Mouse (Mus musculus) MEL (cell line): ENCODE results near the gene Polr1a. TPM values are rescaled to one million over a fixed set of nuclear protein-coding genes. Genes with fewer than 3 reads are reported as not detected.

Experiments
- DNase-seq: peaks from one replicate; pipeline ENCODE4 v3.0.0; 2011; ENCODE audit warnings: low read depth, low spot score
- H3K27ac ChIP-seq: 2 replicates; pipeline ENCODE4 v1.5.1; 2012; ENCODE audit warnings: low read depth, mild to moderate bottlenecking, control low read depth, low read length, moderate library complexity; ENCODE audit not compliant: control insufficient read depth
- H3K27me3 ChIP-seq, 2 experiments: fragments of 150-350 bp in 1 of 2; sonication (generic) in 1 of 2; 2 replicates each; pipeline ENCODE4 v1.6.1; 2012; ENCODE audit warnings: low read length in 2 of 2, mild to moderate bottlenecking in 2 of 2, improper control_type of control experiment in 1 of 2, moderate library complexity in 1 of 2; ENCODE audit not compliant: insufficient read depth in 2 of 2, control insufficient read depth in 1 of 2
- H3K36me3 ChIP-seq, 2 experiments: 2 replicates each; pipeline ENCODE4 v1.6.1; 2012 to 2014; ENCODE audit warnings: low read length in 2 of 2, improper control_type of control experiment in 1 of 2, inconsistent platforms in 1 of 2, mild to moderate bottlenecking in 1 of 2; ENCODE audit not compliant: insufficient read depth in 2 of 2, control insufficient read depth in 1 of 2
- H3K4me1 ChIP-seq, 2 experiments: fragments of 150-350 bp in 1 of 2; sonication (generic) in 1 of 2; 2 replicates each; pipeline ENCODE4 v1.6.1; 2012; ENCODE audit warnings: low read length in 2 of 2, improper control_type of control experiment in 1 of 2, mild to moderate bottlenecking in 1 of 2; ENCODE audit not compliant: insufficient read depth in 2 of 2, control insufficient read depth in 1 of 2
- H3K4me3 ChIP-seq, 2 experiments: fragments of 150-350 bp in 1 of 2; sonication (generic) in 1 of 2; 2 replicates each; pipeline ENCODE4 v1.5.1; 2012; ENCODE audit warnings: low read depth in 2 of 2, low read length in 2 of 2, mild to moderate bottlenecking in 2 of 2, moderate library complexity in 2 of 2, control low read depth in 1 of 2, improper control_type of control experiment in 1 of 2; ENCODE audit not compliant: control insufficient read depth in 1 of 2, insufficient read depth in 1 of 2
- H3K79me2 ChIP-seq: 2 replicates; pipeline ENCODE4 v1.6.1; 2012; ENCODE audit warnings: mild to moderate bottlenecking, low read length, moderate library complexity; ENCODE audit not compliant: control insufficient read depth, poor library complexity, insufficient read depth
- H3K9ac ChIP-seq: 2 replicates; pipeline ENCODE4 v1.6.1; 2012; ENCODE audit warnings: low read depth, mild to moderate bottlenecking, control low read depth, low read length, moderate library complexity; ENCODE audit not compliant: control insufficient read depth, poor library complexity, severe bottlenecking
- H3K9me3 ChIP-seq: fragments of 150-350 bp; sonication (generic); replicated peaks from 2 replicates; pipeline ENCODE4 v1.6.1; 2012; ENCODE audit warnings: mild to moderate bottlenecking, low read length, improper control_type of control experiment, moderate library complexity; ENCODE audit not compliant: insufficient read depth
- CHD1 ChIP-seq: IDR thresholded peaks from 2 replicates; pipeline ENCODE4 v1.6.1; 2012; ENCODE audit warnings: low read depth, mild to moderate bottlenecking, inconsistent platforms, low read length, improper control_type of control experiment
- CHD2 ChIP-seq: IDR thresholded peaks from 2 replicates; pipeline ENCODE4 v1.6.1; 2011; ENCODE audit warnings: low read length, improper control_type of control experiment
- CTCF ChIP-seq, 3 experiments: IDR thresholded peaks in 2 of 3; conservative IDR thresholded peaks in 1 of 3; 2 replicates each; pipeline ENCODE4 v1.5.1; 2011 to 2012; ENCODE audit warnings: low read length in 3 of 3, low read depth in 2 of 3, mild to moderate bottlenecking in 2 of 3, improper control_type of control experiment in 1 of 3, inconsistent platforms in 1 of 3, mixed read lengths in 1 of 3, moderate library complexity in 1 of 3; ENCODE audit not compliant: control insufficient read depth in 1 of 3, insufficient read depth in 1 of 3, poor library complexity in 1 of 3, severe bottlenecking in 1 of 3
- E2F4 ChIP-seq: IDR thresholded peaks from 2 replicates; pipeline ENCODE4 v1.6.1; 2011; ENCODE audit warnings: low read depth, low read length, improper control_type of control experiment, borderline replicate concordance
- EP300 ChIP-seq, 2 experiments: IDR thresholded peaks; 2 replicates each; pipeline ENCODE4 v1.6.1; 2011; ENCODE audit warnings: improper control_type of control experiment in 2 of 2, low read length in 2 of 2, low read depth in 1 of 2, mild to moderate bottlenecking in 1 of 2
- HCFC1 ChIP-seq: IDR thresholded peaks from 2 replicates; pipeline ENCODE4 v1.6.1; 2012; ENCODE audit warnings: low read depth, mild to moderate bottlenecking, inconsistent platforms, low read length, improper control_type of control experiment, moderate library complexity
- JUND ChIP-seq: IDR thresholded peaks from 2 replicates; pipeline ENCODE4 v1.6.1; 2011; ENCODE audit warnings: low read depth, mild to moderate bottlenecking, improper control_type of control experiment, low read length
- MAFK ChIP-seq: IDR thresholded peaks from 2 replicates; pipeline ENCODE4 v1.6.1; 2011; ENCODE audit warnings: low read depth, mild to moderate bottlenecking, low read length, improper control_type of control experiment, borderline replicate concordance
- MEF2A ChIP-seq: IDR thresholded peaks from 2 replicates; pipeline ENCODE4 v1.6.1; 2014; ENCODE audit warnings: low read depth, mild to moderate bottlenecking, inconsistent platforms, low read length, improper control_type of control experiment; ENCODE audit not compliant: poor library complexity, insufficient replicate concordance, severe bottlenecking; ENCODE audit errors: extremely low read depth
- NELFE ChIP-seq: IDR thresholded peaks from 2 replicates; pipeline ENCODE4 v1.6.1; 2011; ENCODE audit warnings: low read depth, low read length, improper control_type of control experiment
- NRF1 ChIP-seq: IDR thresholded peaks from 2 replicates; pipeline ENCODE4 v1.6.1; 2014; ENCODE audit warnings: low read depth, mild to moderate bottlenecking, inconsistent platforms, low read length, improper control_type of control experiment, moderate library complexity; ENCODE audit not compliant: poor library complexity, insufficient read depth, severe bottlenecking
- POLR2A ChIP-seq, 2 experiments: IDR thresholded peaks; 2 replicates each; pipeline ENCODE4 v1.6.1; 2011 to 2012; ENCODE audit warnings: low read length in 2 of 2, mild to moderate bottlenecking in 2 of 2, control low read depth in 1 of 2, improper control_type of control experiment in 1 of 2, low read depth in 1 of 2, moderate library complexity in 1 of 2; ENCODE audit not compliant: control insufficient read depth in 1 of 2, insufficient read depth in 1 of 2, poor library complexity in 1 of 2
- RAD21 ChIP-seq: IDR thresholded peaks from 2 replicates; pipeline ENCODE4 v1.6.1; 2011; ENCODE audit warnings: mild to moderate bottlenecking, low read depth, low read length, improper control_type of control experiment
- RCOR1 ChIP-seq: IDR thresholded peaks from 2 replicates; pipeline ENCODE4 v1.6.1; 2012; ENCODE audit warnings: low read depth, mild to moderate bottlenecking, inconsistent platforms, low read length, improper control_type of control experiment
- TAL1 ChIP-seq: IDR thresholded peaks from 2 replicates; pipeline ENCODE4 v1.6.1; 2012; ENCODE audit warnings: mild to moderate bottlenecking, inconsistent platforms, low read length, moderate library complexity, mixed read lengths
- USF1 ChIP-seq: IDR thresholded peaks from 2 replicates; pipeline ENCODE4 v1.6.1; 2014; ENCODE audit warnings: low read depth, mild to moderate bottlenecking, inconsistent platforms, low read length, improper control_type of control experiment, moderate library complexity
- ZKSCAN1 ChIP-seq: IDR thresholded peaks from 2 replicates; pipeline ENCODE4 v1.6.1; 2012; ENCODE audit warnings: low read depth, mild to moderate bottlenecking, inconsistent platforms, low read length, improper control_type of control experiment, moderate library complexity
- ZNF384 ChIP-seq: IDR thresholded peaks from 2 replicates; pipeline ENCODE4 v1.6.1; 2012; ENCODE audit warnings: low read depth, mild to moderate bottlenecking, inconsistent platforms, low read length, improper control_type of control experiment
- polyA plus RNA-seq, 2 experiments: library from polyadenylated mRNA; stranded (reverse) in 1 of 2; unstranded in 1 of 2; fragments of >175 nt in 1 of 2; fragments of >200 nt in 1 of 2; gene quantifications; 2 replicates each; pipeline versions ENCODE4 v1.2.1 to v1.2.4; 2012; ENCODE audit warnings: low replicate concordance in 2 of 2, low read depth in 1 of 2; ENCODE audit not compliant: insufficient read length in 2 of 2, insufficient read depth in 1 of 2, missing spikeins in 1 of 2
- total RNA-seq: library from RNA; depleted of rRNA; stranded (reverse); fragments of 300-350 nt; gene quantifications from 2 replicates; pipeline ENCODE4 v1.2.3, GENCODE M21; 2012

Polr1a gene
- total and polyA plus RNA-seq, 3 experiments, result 68.4 to 211 (median 105) TPM

DNA sequence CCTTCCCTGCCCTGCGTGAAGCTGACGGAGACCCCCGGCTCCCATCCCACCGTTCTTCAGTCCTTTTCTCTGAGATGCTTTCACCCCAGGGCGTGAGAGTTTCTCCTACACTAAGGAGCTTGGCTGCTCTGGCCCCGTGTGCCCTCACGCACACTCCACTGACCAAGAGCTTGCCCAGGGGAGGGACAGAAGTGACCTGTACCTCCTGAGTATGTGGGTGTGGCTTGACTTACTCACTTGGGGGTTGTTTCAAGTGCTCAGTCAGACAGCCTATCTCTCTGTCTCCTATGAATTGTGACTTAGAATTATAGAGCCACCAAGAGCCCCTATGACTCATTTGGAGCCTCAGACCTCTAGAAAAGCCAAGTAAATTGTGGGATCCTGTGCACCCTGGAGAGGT, 67.7 kb downstream of the Polr1a start:
- Histone ChIP-seq H3K27me3 (no peaks in the 10 kb centered on the region), H3K36me3 (peaks cover 0 to 9% of the 10 kb centered on the region in 2 experiments; a peak in 2 of 4 replicates), H3K9me3 (no peaks in the 10 kb centered on the region), H3K79me2 (no peaks in the 10 kb centered on the region), H3K9ac (no peak overlapping the region), H3K27ac (no peak overlapping the region), H3K4me3 (no peak overlapping the region), H3K4me1 (no peaks in the 10 kb centered on the region)
- DNase-seq, result no peak
- TF ChIP-seq NELFE (no peak), E2F4 (no peak), NRF1 (no peak), ZKSCAN1 (no peak), RAD21 (no peak), JUND (no peak)

DNA sequence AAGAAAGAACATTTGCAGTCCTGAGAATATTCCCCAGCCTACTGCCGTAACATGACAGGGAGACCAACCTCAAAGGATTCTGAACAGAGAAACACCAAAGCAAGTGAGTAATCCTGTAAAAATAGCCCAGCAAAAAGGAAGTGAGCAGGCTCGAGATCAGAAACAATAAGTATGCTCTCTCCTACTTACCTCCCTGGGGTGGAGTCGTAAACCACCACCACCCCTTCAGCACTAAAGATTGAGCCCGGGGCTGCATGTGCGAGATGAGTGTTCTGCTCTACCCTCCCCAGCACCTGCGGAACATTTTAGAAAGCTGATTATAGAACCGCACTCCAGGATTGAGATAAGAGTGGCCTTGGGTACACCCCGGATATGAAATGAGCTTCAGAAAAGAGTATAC, 71.3 kb downstream of the Polr1a start:
- Histone ChIP-seq H3K36me3 (peaks cover 0 to 3% of the 10 kb centered on the region in 2 experiments; a peak in 2 of 4 replicates), H3K4me3 (no peak overlapping the region), H3K9me3 (no peaks in the 10 kb centered on the region)
- DNase-seq, result no peak
- TF ChIP-seq ZNF384, result no peak
- TF ChIP-seq HCFC1, result no peak
- no peak for TF ChIP-seq ZKSCAN1
- TF ChIP-seq RAD21, result no peak
- no peak for TF ChIP-seq RCOR1
- TF ChIP-seq CHD1, result no peak
- no peak for TF ChIP-seq TAL1
- TF ChIP-seq USF1, result no peak
- TF ChIP-seq CHD2, result no peak
- TF ChIP-seq EP300 (IDR thresholded peaks at IDR 0.05; ENCODE audit: low read depth in 1 of 2, low read length in 2 of 2), result no peak
- no peak for TF ChIP-seq CTCF (IDR thresholded peaks at IDR 0.05 in 2 of 3, conservative IDR thresholded peaks at IDR 0.05 in 1 of 3; ENCODE audit: control insufficient read depth in 1 of 3, insufficient read depth in 1 of 3, low read depth in 2 of 3, low read length in 3 of 3, poor library complexity in 1 of 3, severe bottlenecking in 1 of 3)
- no peak for TF ChIP-seq POLR2A (IDR thresholded peaks at IDR 0.05; ENCODE audit: control insufficient read depth in 1 of 2, insufficient read depth in 1 of 2, low read depth in 1 of 2, low read length in 2 of 2, poor library complexity in 1 of 2)
- no peak for TF ChIP-seq MEF2A
- no peak for TF ChIP-seq MAFK
- TF ChIP-seq, all 39 proteins: peak for 0
- Histone ChIP-seq H3K4me1 (no peaks in the 10 kb centered on the region), H3K27me3 (no peaks in the 10 kb centered on the region), H3K27ac (no peak overlapping the region), H3K79me2 (no peaks in the 10 kb centered on the region), H3K9ac (no peak overlapping the region)
